Mouse (Mus musculus): ENCODE measurements at regions not wholly inside any gene's neighbourhood (a gene's known extent, or its start where the extent isn't known, plus 50 kb on each side); places are given as distances from the start of the nearest gene placed in this dataset.

GRCm38 (mm10) chr14:28720545-28720944 lies 216.0 kb downstream of the Wnt5a start:
- TF ChIP-seq GATA1 (IDR thresholded peaks at IDR 0.05; ENCODE audit: borderline replicate concordance, low read length) (no peak), FLI1 (IDR thresholded peaks at IDR 0.05; ENCODE audit: low read length) (no peak)

Data from megakaryocyte, embryonic 14.5 days (primary cell).